Mouse (Mus musculus): ENCODE measurements at regions not wholly inside any gene's neighbourhood (a gene's known extent, or its start where the extent isn't known, plus 50 kb on each side); places are given as distances from the start of the nearest gene placed in this dataset.

- Histone ChIP-seq H3K27ac (ENCODE audit: insufficient read depth, low read depth, low read length, poor library complexity, severe bottlenecking) (no peak overlapping the region), H3K36me3 (ENCODE audit: control insufficient read depth, insufficient read depth, low read length, poor library complexity, severe bottlenecking) (no peaks in the 10 kb centered on the region), H3K4me3 (ENCODE audit: insufficient read depth in 1 of 2, low read depth in 1 of 2, low read length in 2 of 2, poor library complexity in 1 of 2, severe bottlenecking in 1 of 2) (no peak overlapping the region), H3K9ac (ENCODE audit: insufficient read depth, low read depth, low read length, poor library complexity, severe bottlenecking) (no peak overlapping the region), H3K9me3 (ENCODE audit: control insufficient read depth, insufficient read depth, low read depth, low read length) (no peaks in the 10 kb centered on the region), H3K4me1 (ENCODE audit: control insufficient read depth in 2 of 2, insufficient read depth in 2 of 2, low read length in 2 of 2, poor library complexity in 1 of 2) (no peaks in the 10 kb centered on the region)
- in situ Hi-C loops (cut with MboI; ENCODE audit: low sequenced_read_pairs in 2 of 2, unreplicated experiment in 2 of 2), result no loop called here
- TF ChIP-seq CHD2 (IDR thresholded peaks at IDR 0.05; ENCODE audit: low read depth, low read length), result no peak
- no peak for TF ChIP-seq HCFC1 (IDR thresholded peaks at IDR 0.05; ENCODE audit: borderline replicate concordance, insufficient read depth, low read length)
- TF ChIP-seq ZC3H11A (IDR thresholded peaks at IDR 0.05; ENCODE audit: borderline replicate concordance, low read depth, low read length), result no peak
- no peak for TF ChIP-seq ZNF384 (IDR thresholded peaks at IDR 0.05; ENCODE audit: low read depth, low read length)
- no peak for TF ChIP-seq MAFK (IDR thresholded peaks at IDR 0.05; ENCODE audit: insufficient read depth, low read depth, low read length)
- DNase-seq (ENCODE audit: low read depth, low spot score), result no peak
Observed at GRCm38 (mm10) chr17:4390012-4390411, 604.1 kb upstream of the Arid1b start.

- no peak overlapping the region for H3K4me3 ChIP-seq (ENCODE audit: insufficient read depth in 1 of 2, low read depth in 1 of 2, low read length in 2 of 2, poor library complexity in 1 of 2, severe bottlenecking in 1 of 2)
- no peak for DNase-seq (ENCODE audit: low read depth, low spot score)
- H3K27ac ChIP-seq (ENCODE audit: insufficient read depth, low read depth, low read length, poor library complexity, severe bottlenecking), result no peak overlapping the region
- in situ Hi-C loops (cut with MboI; ENCODE audit: low sequenced_read_pairs in 2 of 2, unreplicated experiment in 2 of 2), result no loop called here
- no peaks in the 10 kb centered on the region for H3K4me1 ChIP-seq (ENCODE audit: control insufficient read depth in 2 of 2, insufficient read depth in 2 of 2, low read length in 2 of 2, poor library complexity in 1 of 2)
- no peak for TF ChIP-seq MAFK (IDR thresholded peaks at IDR 0.05; ENCODE audit: insufficient read depth, low read depth, low read length)
- TF ChIP-seq ZC3H11A (IDR thresholded peaks at IDR 0.05; ENCODE audit: borderline replicate concordance, low read depth, low read length), result no peak
- TF ChIP-seq HCFC1 (IDR thresholded peaks at IDR 0.05; ENCODE audit: borderline replicate concordance, insufficient read depth, low read length), result no peak
- no peak for TF ChIP-seq CHD2 (IDR thresholded peaks at IDR 0.05; ENCODE audit: low read depth, low read length)
- H3K9me3 ChIP-seq (ENCODE audit: control insufficient read depth, insufficient read depth, low read depth, low read length), result no peaks in the 10 kb centered on the region
- H3K36me3 ChIP-seq (ENCODE audit: control insufficient read depth, insufficient read depth, low read length, poor library complexity, severe bottlenecking), result no peaks in the 10 kb centered on the region
- H3K9ac ChIP-seq (ENCODE audit: insufficient read depth, low read depth, low read length, poor library complexity, severe bottlenecking), result no peak overlapping the region
Observed at GRCm38 (mm10) chr17:4390577-4390976, 603.6 kb upstream of the Arid1b start.

GRCm38 (mm10) chr17:4391210-4391609 is 602.9 kb upstream of the Arid1b start:
- in situ Hi-C loops (cut with MboI; ENCODE audit: low sequenced_read_pairs in 2 of 2, unreplicated experiment in 2 of 2), result no loop called here
- Histone ChIP-seq H3K4me1 (ENCODE audit: control insufficient read depth in 2 of 2, insufficient read depth in 2 of 2, low read length in 2 of 2, poor library complexity in 1 of 2) (no peaks in the 10 kb centered on the region), H3K9ac (ENCODE audit: insufficient read depth, low read depth, low read length, poor library complexity, severe bottlenecking) (no peak overlapping the region), H3K27ac (ENCODE audit: insufficient read depth, low read depth, low read length, poor library complexity, severe bottlenecking) (no peak overlapping the region), H3K36me3 (ENCODE audit: control insufficient read depth, insufficient read depth, low read length, poor library complexity, severe bottlenecking) (no peaks in the 10 kb centered on the region), H3K9me3 (ENCODE audit: control insufficient read depth, insufficient read depth, low read depth, low read length) (no peaks in the 10 kb centered on the region), H3K4me3 (ENCODE audit: insufficient read depth in 1 of 2, low read depth in 1 of 2, low read length in 2 of 2, poor library complexity in 1 of 2, severe bottlenecking in 1 of 2) (no peak overlapping the region)
- TF ChIP-seq ZC3H11A (IDR thresholded peaks at IDR 0.05; ENCODE audit: borderline replicate concordance, low read depth, low read length), result no peak
- no peak for TF ChIP-seq MAFK (IDR thresholded peaks at IDR 0.05; ENCODE audit: insufficient read depth, low read depth, low read length)
- TF ChIP-seq HCFC1 (IDR thresholded peaks at IDR 0.05; ENCODE audit: borderline replicate concordance, insufficient read depth, low read length), result no peak
- TF ChIP-seq CHD2 (IDR thresholded peaks at IDR 0.05; ENCODE audit: low read depth, low read length), result no peak
- no peak for TF ChIP-seq ZNF384 (IDR thresholded peaks at IDR 0.05; ENCODE audit: low read depth, low read length)
- DNase-seq (ENCODE audit: low read depth, low spot score), result no peak

GRCm38 (mm10) chr17:4396119-4396518 is 598.0 kb upstream of the Arid1b start:
- Histone ChIP-seq H3K9ac (ENCODE audit: insufficient read depth, low read depth, low read length, poor library complexity, severe bottlenecking) (no peak overlapping the region), H3K27ac (ENCODE audit: insufficient read depth, low read depth, low read length, poor library complexity, severe bottlenecking) (no peak overlapping the region), H3K4me1 (ENCODE audit: control insufficient read depth in 2 of 2, insufficient read depth in 2 of 2, low read length in 2 of 2, poor library complexity in 1 of 2) (no peaks in the 10 kb centered on the region), H3K9me3 (ENCODE audit: control insufficient read depth, insufficient read depth, low read depth, low read length) (no peaks in the 10 kb centered on the region), H3K36me3 (ENCODE audit: control insufficient read depth, insufficient read depth, low read length, poor library complexity, severe bottlenecking) (no peaks in the 10 kb centered on the region), H3K4me3 (ENCODE audit: insufficient read depth in 1 of 2, low read depth in 1 of 2, low read length in 2 of 2, poor library complexity in 1 of 2, severe bottlenecking in 1 of 2) (no peak overlapping the region)
- DNase-seq (ENCODE audit: low read depth, low spot score), result no peak
- TF ChIP-seq CHD2 (IDR thresholded peaks at IDR 0.05; ENCODE audit: low read depth, low read length) (no peak), HCFC1 (IDR thresholded peaks at IDR 0.05; ENCODE audit: borderline replicate concordance, insufficient read depth, low read length) (no peak), ZC3H11A (IDR thresholded peaks at IDR 0.05; ENCODE audit: borderline replicate concordance, low read depth, low read length) (no peak), ZNF384 (IDR thresholded peaks at IDR 0.05; ENCODE audit: low read depth, low read length) (no peak), MAFK (IDR thresholded peaks at IDR 0.05; ENCODE audit: insufficient read depth, low read depth, low read length) (no peak)
- in situ Hi-C loops (cut with MboI; ENCODE audit: low sequenced_read_pairs in 2 of 2, unreplicated experiment in 2 of 2), result no loop called here

GRCm38 (mm10) chr17:4417686-4418085 is 576.4 kb upstream of the Arid1b start:
- H3K36me3 ChIP-seq (ENCODE audit: control insufficient read depth, insufficient read depth, low read length, poor library complexity, severe bottlenecking), result no peaks in the 10 kb centered on the region
- no peak for DNase-seq (ENCODE audit: low read depth, low spot score)
- TF ChIP-seq MAFK (IDR thresholded peaks at IDR 0.05; ENCODE audit: insufficient read depth, low read depth, low read length) (no peak), HCFC1 (IDR thresholded peaks at IDR 0.05; ENCODE audit: borderline replicate concordance, insufficient read depth, low read length) (no peak)
- in situ Hi-C loops (cut with MboI; ENCODE audit: low sequenced_read_pairs in 2 of 2, unreplicated experiment in 2 of 2), result no loop called here
- H3K4me3 ChIP-seq (ENCODE audit: insufficient read depth in 1 of 2, low read depth in 1 of 2, low read length in 2 of 2, poor library complexity in 1 of 2, severe bottlenecking in 1 of 2), result no peak overlapping the region
- H3K9ac ChIP-seq (ENCODE audit: insufficient read depth, low read depth, low read length, poor library complexity, severe bottlenecking), result no peak overlapping the region
- H3K27ac ChIP-seq (ENCODE audit: insufficient read depth, low read depth, low read length, poor library complexity, severe bottlenecking), result no peak overlapping the region
- H3K9me3 ChIP-seq (ENCODE audit: control insufficient read depth, insufficient read depth, low read depth, low read length), result no peaks in the 10 kb centered on the region
- H3K4me1 ChIP-seq (ENCODE audit: control insufficient read depth in 2 of 2, insufficient read depth in 2 of 2, low read length in 2 of 2, poor library complexity in 1 of 2), result no peaks in the 10 kb centered on the region

Measured in ES-E14 (cell line).